Mouse (Mus musculus) small intestine, adult 2 months (tissue): ENCODE measurements around the gene Arhgef19.

Experiments
- CTCF ChIP-seq: fragments of 200-500 bp; IDR thresholded peaks from 2 replicates; pipeline ENCODE4 v1.5.1; 2012; ENCODE audit warnings: low read depth, mild to moderate bottlenecking, control low read depth, inconsistent platforms, low read length, moderate library complexity, mixed read lengths; ENCODE audit not compliant: insufficient replicate concordance, insufficient read length; ENCODE audit errors: extremely low read depth
- POLR2A ChIP-seq: fragments of 200-500 bp; IDR thresholded peaks from 2 replicates; pipeline ENCODE4 v1.6.1; 2012; ENCODE audit warnings: low read depth, mild to moderate bottlenecking, control low read depth, inconsistent platforms, low read length, moderate library complexity

DNA sequence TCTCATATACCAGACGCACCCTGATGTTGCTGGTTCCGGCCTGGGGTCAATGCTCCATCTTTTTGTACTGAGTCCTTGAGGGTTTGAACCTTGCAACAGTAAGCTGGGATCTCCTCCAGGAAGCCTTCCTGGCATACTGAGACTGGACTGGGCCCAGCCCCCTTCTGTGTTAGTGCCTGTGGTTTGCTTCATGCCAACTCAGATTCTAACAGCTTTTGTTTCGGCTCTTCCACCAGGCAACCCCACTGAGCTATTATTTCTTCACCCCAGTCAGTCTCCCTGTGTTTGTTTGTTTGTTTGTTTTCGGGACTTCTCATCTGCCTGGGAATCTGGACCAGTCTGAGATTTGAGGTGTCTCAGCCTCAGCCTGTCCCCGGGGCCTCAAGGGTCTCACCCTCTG is 5.1 kb downstream of the Arhgef19 start:
- TF ChIP-seq POLR2A = no peak
- no peak for TF ChIP-seq CTCF
